Mouse (Mus musculus) hindbrain, embryonic 15.5 days (tissue): ENCODE measurements at regions not wholly inside any gene's neighbourhood (a gene's known extent, or its start where the extent isn't known, plus 50 kb on each side); places are given as distances from the start of the nearest gene placed in this dataset.

Experiments
- ATAC-seq: fragments of 200-750 bp; cut with Nextera tagmentation; 2 replicates; pipeline ENCODE4 v1.8.0; 2017; ENCODE audit warnings: low read depth, moderate number of reproducible peaks, moderate TSS enrichment; ENCODE audit not compliant: low FRiP score
- H3K27ac ChIP-seq: fragments of 300-500 bp; sonication (generic); replicated peaks from 2 replicates; pipeline ENCODE4 v1.5.1; 2015; ENCODE audit warnings: mild to moderate bottlenecking, inconsistent platforms
- H3K27me3 ChIP-seq: fragments of 300-500 bp; sonication (generic); 2 replicates; pipeline ENCODE4 v1.6.1; 2015; ENCODE audit warnings: control low read depth, inconsistent platforms
- H3K36me3 ChIP-seq: fragments of 300-500 bp; sonication (generic); 2 replicates; pipeline ENCODE4 v1.6.1; 2015; ENCODE audit warnings: control low read depth, inconsistent platforms
- H3K4me1 ChIP-seq: fragments of 300-500 bp; sonication (generic); replicated peaks from 2 replicates; pipeline ENCODE4 v1.6.1; 2015; ENCODE audit warnings: control low read depth, inconsistent platforms
- H3K4me2 ChIP-seq: fragments of 300-500 bp; sonication (generic); 2 replicates; pipeline ENCODE4 v1.6.1; 2015; ENCODE audit warnings: moderate library complexity, mild to moderate bottlenecking, inconsistent platforms
- H3K4me3 ChIP-seq: fragments of 300-500 bp; sonication (generic); 2 replicates; pipeline ENCODE4 v1.5.1; 2015; ENCODE audit warnings: mild to moderate bottlenecking, inconsistent platforms
- H3K9ac ChIP-seq: fragments of 300-500 bp; sonication (generic); 2 replicates; pipeline ENCODE4 v1.6.1; 2015; ENCODE audit warnings: inconsistent platforms
- H3K9me3 ChIP-seq: fragments of 300-500 bp; sonication (generic); 2 replicates; pipeline ENCODE4 v1.6.1; 2016; ENCODE audit warnings: control low read depth, inconsistent platforms
- WGBS: fragments of 180-500 bp; shearing (Covaris S2); methylation state at CpG from one replicate; pipeline ENCODE4 v1.1.7; 2015; 5-methylcytosine and 5-hydroxymethylcytosine counted together

DNA sequence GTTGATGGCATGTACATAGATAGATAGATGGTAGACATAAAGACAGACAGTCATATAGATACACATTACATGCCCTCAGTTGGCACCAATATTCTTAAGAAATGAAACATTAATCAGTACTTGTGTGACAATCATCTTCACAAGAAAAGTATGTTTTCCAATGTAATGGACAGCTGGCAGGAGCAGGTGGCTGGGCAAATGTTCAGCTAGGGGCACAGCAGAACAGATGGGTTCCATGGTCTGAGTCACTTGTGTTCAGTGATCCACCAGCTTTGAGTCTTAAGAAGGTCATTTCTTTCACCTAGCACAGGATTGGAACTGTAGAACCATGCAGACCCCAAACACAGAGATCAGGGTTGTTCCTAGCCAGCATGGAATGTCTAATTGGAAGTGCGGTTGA lies 2631.2 kb upstream of the 5930422O12Rik start:
- H3K9me3 ChIP-seq = no peaks in the 10 kb centered on the region
- ATAC-seq = no peak
- no peaks in the 10 kb centered on the region for H3K27me3 ChIP-seq
- no peaks in the 10 kb centered on the region for H3K4me1 ChIP-seq
- H3K4me3 ChIP-seq = no peak overlapping the region
- no peak overlapping the region for H3K9ac ChIP-seq
- no peak overlapping the region for H3K4me2 ChIP-seq
- no peaks in the 10 kb centered on the region for H3K36me3 ChIP-seq
- H3K27ac ChIP-seq = no peak overlapping the region
- 94% methylated on average over 1 of the region's 1 CpGs for WGBS

GRCm38 (mm10) chr8:30817028-30817427 lies 2611.5 kb upstream of the 5930422O12Rik start:
- H3K9me3 ChIP-seq = no peaks in the 10 kb centered on the region
- no peak overlapping the region for H3K4me2 ChIP-seq
- no peak overlapping the region for H3K4me3 ChIP-seq
- no peak overlapping the region for H3K9ac ChIP-seq
- no peaks in the 10 kb centered on the region for H3K27me3 ChIP-seq
- H3K27ac ChIP-seq = no peak overlapping the region
- 92% methylated on average over 5 of the region's 5 CpGs for WGBS
- H3K4me1 ChIP-seq = no peaks in the 10 kb centered on the region
- H3K36me3 ChIP-seq = no peaks in the 10 kb centered on the region
- no peak for ATAC-seq

DNA sequence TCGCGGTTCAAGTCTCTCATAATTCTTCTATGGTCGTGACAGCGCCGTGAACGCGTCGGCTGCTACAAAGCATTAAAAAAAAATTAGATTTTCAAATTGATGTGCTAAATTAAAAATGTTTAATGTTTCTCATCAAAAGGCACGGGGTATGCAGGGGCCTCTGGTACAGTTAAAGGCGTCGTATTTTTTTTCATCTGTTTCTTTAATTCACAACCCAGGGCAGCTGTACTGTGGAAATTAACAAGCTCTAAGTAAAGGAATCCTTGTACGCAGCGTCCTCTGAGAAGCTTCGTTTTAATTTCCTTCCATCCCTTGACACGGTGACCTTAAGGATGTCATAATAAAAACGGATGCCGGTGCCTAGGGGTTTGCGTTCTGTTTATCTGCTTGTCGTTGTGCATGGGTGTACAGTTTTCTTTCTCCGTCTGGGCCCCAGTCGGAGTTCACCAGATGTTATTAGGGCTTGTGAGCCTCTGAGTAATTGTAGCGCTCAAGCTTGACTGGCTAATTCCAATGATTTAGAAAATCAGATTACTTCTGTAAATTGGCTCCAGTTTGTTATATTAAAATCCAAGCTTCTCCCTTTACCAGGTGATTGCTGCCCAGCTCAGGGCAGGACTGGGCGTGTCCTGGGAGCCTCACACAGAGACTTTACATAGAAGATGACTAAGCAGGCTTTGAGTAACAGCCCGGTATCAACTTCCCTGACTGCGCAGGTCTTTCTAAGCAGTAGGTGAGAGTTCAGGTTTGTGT lies 2605.5 kb upstream of the 5930422O12Rik start:
- peak; percentile 69; the same call in 1 of the 2 replicates for ATAC-seq
- H3K36me3 ChIP-seq = no peaks in the 10 kb centered on the region
- H3K4me2 ChIP-seq = peak overlapping the region; percentile 39
- 0 out of 2 replicates have a peak, but pooled peaks cover 3% of the 10 kb centered on the region for H3K4me1 ChIP-seq
- peak overlapping the region; percentile 50; the same call in 1 of the 2 replicates for H3K27ac ChIP-seq
- H3K4me3 ChIP-seq = no peak overlapping the region
- 48% methylated on average over 25 of the region's 25 CpGs for WGBS
- H3K9ac ChIP-seq = no peak overlapping the region
- H3K27me3 ChIP-seq = no peaks in the 10 kb centered on the region
- no peaks in the 10 kb centered on the region for H3K9me3 ChIP-seq

DNA sequence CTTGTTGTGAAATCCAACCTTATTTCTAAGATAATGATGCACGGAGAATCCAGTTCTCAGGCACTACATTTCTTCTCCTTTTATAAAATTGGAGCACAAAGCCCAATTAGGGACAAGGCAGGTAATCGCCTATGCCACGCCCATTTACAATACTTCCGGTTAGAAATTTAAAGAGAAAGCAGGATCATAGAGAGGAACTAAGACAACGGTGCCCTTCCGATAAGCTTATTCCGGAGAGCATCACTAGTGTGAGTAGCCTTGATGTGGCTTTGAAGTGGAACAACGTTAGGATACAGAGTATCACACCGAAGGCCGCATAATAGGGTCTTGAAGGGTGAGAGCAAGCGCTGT lies 2604.9 kb upstream of the 5930422O12Rik start:
- WGBS = 90% methylated on average over 11 of the region's 11 CpGs
- peak overlapping the region; percentile 50; the same call in 1 of the 2 replicates for H3K27ac ChIP-seq
- no peaks in the 10 kb centered on the region for H3K9me3 ChIP-seq
- no peak for ATAC-seq
- H3K27me3 ChIP-seq = no peaks in the 10 kb centered on the region
- H3K4me2 ChIP-seq = peak overlapping the region; percentile 39; the same call in 1 of the 2 replicates
- H3K4me1 ChIP-seq = 0 out of 2 replicates have a peak, but pooled peaks cover 3% of the 10 kb centered on the region
- no peak overlapping the region for H3K4me3 ChIP-seq
- no peak overlapping the region for H3K9ac ChIP-seq
- no peaks in the 10 kb centered on the region for H3K36me3 ChIP-seq

DNA sequence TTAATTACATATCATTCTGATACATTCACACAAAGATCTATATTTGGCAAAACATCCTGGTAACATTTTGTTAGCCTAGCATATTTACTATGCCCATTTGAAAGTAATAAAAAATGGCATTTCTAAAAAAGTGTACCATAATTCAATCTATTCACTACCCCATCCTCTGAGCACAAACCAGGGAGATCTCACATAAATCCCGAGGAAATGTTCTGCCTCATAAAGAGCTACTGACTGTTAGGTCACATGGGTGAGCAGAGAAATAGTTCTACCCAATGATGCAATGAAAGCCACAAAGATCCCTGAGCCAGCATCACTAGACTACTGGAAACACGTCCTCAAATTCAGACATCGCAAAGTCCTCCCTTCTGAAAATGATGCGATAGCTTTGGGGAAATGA lies 2602.5 kb upstream of the 5930422O12Rik start:
- 79% methylated on average over 4 of the region's 4 CpGs for WGBS
- H3K9ac ChIP-seq = no peak overlapping the region
- no peaks in the 10 kb centered on the region for H3K9me3 ChIP-seq
- H3K36me3 ChIP-seq = no peaks in the 10 kb centered on the region
- no peak overlapping the region for H3K4me2 ChIP-seq
- no peak for ATAC-seq
- no peak overlapping the region for H3K27ac ChIP-seq
- 0 out of 2 replicates have a peak, but pooled peaks cover 3% of the 10 kb centered on the region for H3K4me1 ChIP-seq
- H3K27me3 ChIP-seq = no peaks in the 10 kb centered on the region
- no peak overlapping the region for H3K4me3 ChIP-seq

DNA sequence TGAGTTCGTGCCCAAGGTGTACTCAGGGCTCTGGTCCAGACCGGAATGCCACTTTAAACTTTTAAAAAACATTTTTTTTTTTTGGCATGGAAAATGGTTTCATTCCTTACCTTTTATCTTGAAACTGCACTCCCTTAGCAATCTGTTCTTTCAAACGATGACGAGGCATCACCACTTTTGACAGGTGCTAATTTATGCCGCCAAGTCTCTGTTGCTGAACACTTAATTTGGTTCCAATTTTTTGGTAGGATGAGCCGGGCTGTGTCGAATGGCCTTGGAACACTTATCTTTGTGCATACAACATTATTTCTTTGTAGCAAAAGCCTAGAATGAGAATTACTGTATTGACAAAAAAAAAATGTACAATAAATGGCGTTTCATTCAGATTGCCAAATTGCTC lies 2590.5 kb upstream of the 5930422O12Rik start:
- Histone ChIP-seq H3K9me3 (no peaks in the 10 kb centered on the region), H3K27ac (no peak overlapping the region), H3K4me2 (no peak overlapping the region), H3K9ac (no peak overlapping the region), H3K27me3 (no peaks in the 10 kb centered on the region), H3K36me3 (no peaks in the 10 kb centered on the region), H3K4me1 (no peaks in the 10 kb centered on the region), H3K4me3 (no peak overlapping the region)
- WGBS = 87% methylated on average over 8 of the region's 8 CpGs
- no peak for ATAC-seq

- H3K4me1 ChIP-seq = no peaks in the 10 kb centered on the region
- H3K4me2 ChIP-seq = no peak overlapping the region
- H3K36me3 ChIP-seq = no peaks in the 10 kb centered on the region
- no peak overlapping the region for H3K27ac ChIP-seq
- no peak overlapping the region for H3K4me3 ChIP-seq
- no peaks in the 10 kb centered on the region for H3K9me3 ChIP-seq
- no peak overlapping the region for H3K9ac ChIP-seq
- no peaks in the 10 kb centered on the region for H3K27me3 ChIP-seq
- 37% methylated on average over 8 of the region's 8 CpGs for WGBS
- ATAC-seq = 0 out of 2 replicates have a peak, but pooled peaks have one; percentile 30
Measured at GRCm38 (mm10) chr8:30840064-30840463, 2588.4 kb upstream of the 5930422O12Rik start.

GRCm38 (mm10) chr8:30863017-30863416 lies 2565.5 kb upstream of the 5930422O12Rik start:
- no peak overlapping the region for H3K9ac ChIP-seq
- no peaks in the 10 kb centered on the region for H3K36me3 ChIP-seq
- WGBS = 18% methylated on average over 4 of the region's 4 CpGs
- H3K27ac ChIP-seq = peak overlapping the region; percentile 50; the same call in 1 of the 2 replicates
- H3K4me2 ChIP-seq = no peak overlapping the region
- no peaks in the 10 kb centered on the region for H3K4me1 ChIP-seq
- H3K4me3 ChIP-seq = no peak overlapping the region
- ATAC-seq = peak; percentile 80; the same call in 1 of the 2 replicates
- no peaks in the 10 kb centered on the region for H3K27me3 ChIP-seq
- no peaks in the 10 kb centered on the region for H3K9me3 ChIP-seq

- ATAC-seq = no peak
- Histone ChIP-seq H3K4me1 (no peaks in the 10 kb centered on the region), H3K36me3 (no peaks in the 10 kb centered on the region), H3K27me3 (no peaks in the 10 kb centered on the region), H3K4me2 (no peak overlapping the region), H3K4me3 (no peak overlapping the region), H3K9me3 (no peaks in the 10 kb centered on the region), H3K9ac (no peak overlapping the region), H3K27ac (no peak overlapping the region)
- 90% methylated on average over 11 of the region's 11 CpGs for WGBS
Measured at GRCm38 (mm10) chr8:30906044-30906695, 2522.3 kb upstream of the 5930422O12Rik start.

DNA sequence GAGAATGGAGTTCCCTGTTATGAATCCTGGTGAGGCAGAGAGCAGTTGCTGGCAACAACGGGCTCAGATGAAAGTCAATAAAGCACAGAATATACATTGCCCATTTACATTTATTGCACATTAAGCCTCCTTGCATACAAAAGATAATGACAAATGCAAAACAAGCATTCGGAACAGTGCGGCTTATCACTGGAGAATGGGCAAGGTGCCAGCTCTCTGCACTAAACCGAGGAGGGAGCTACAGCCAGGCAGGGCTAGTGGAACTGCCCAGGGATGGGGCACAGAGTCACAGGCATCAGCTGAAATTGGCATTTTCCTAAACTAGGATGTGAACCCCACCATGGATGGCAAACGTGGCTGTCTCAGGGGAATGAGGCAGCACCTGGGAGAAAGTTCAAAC lies 2514.8 kb upstream of the 5930422O12Rik start:
- no peak overlapping the region for H3K9ac ChIP-seq
- no peak overlapping the region for H3K4me2 ChIP-seq
- H3K4me1 ChIP-seq = peaks cover 25% of the 10 kb centered on the region
- H3K36me3 ChIP-seq = no peaks in the 10 kb centered on the region
- H3K9me3 ChIP-seq = no peaks in the 10 kb centered on the region
- H3K27ac ChIP-seq = no peak overlapping the region
- H3K27me3 ChIP-seq = no peaks in the 10 kb centered on the region
- no peak overlapping the region for H3K4me3 ChIP-seq
- ATAC-seq = no peak
- WGBS = 34% methylated on average over 5 of the region's 5 CpGs

- WGBS = 62% methylated on average over 7 of the region's 7 CpGs
- H3K4me3 ChIP-seq = no peak overlapping the region
- ATAC-seq = 0 out of 2 replicates have a peak, but pooled peaks have one; percentile 19
- H3K27me3 ChIP-seq = no peaks in the 10 kb centered on the region
- H3K9ac ChIP-seq = no peak overlapping the region
- H3K4me2 ChIP-seq = peak overlapping the region; percentile 70
- peak overlapping the region; percentile 86 for H3K27ac ChIP-seq
- H3K4me1 ChIP-seq = peaks cover 25% of the 10 kb centered on the region
- no peaks in the 10 kb centered on the region for H3K36me3 ChIP-seq
- no peaks in the 10 kb centered on the region for H3K9me3 ChIP-seq
Measured at GRCm38 (mm10) chr8:30915127-30915526, 2513.4 kb upstream of the 5930422O12Rik start.

GRCm38 (mm10) chr8:30915601-30916171 lies 2512.8 kb upstream of the 5930422O12Rik start:
- ATAC-seq = peak; percentile 88
- H3K36me3 ChIP-seq = no peaks in the 10 kb centered on the region
- peaks cover 25% of the 10 kb centered on the region for H3K4me1 ChIP-seq
- H3K9ac ChIP-seq = peak overlapping the region; percentile 48
- no peaks in the 10 kb centered on the region for H3K9me3 ChIP-seq
- H3K4me2 ChIP-seq = peak overlapping the region; percentile 70
- H3K27me3 ChIP-seq = no peaks in the 10 kb centered on the region
- 7% methylated on average over 13 of the region's 13 CpGs for WGBS
- peak overlapping the region; percentile 86 for H3K27ac ChIP-seq
- H3K4me3 ChIP-seq = peak overlapping the region; percentile 35
